Mouse (Mus musculus) hindbrain, embryonic 10.5 days (tissue): ENCODE data around the gene Dctpp1. TPM values are rescaled to one million over a fixed set of nuclear protein-coding genes. Genes with fewer than 3 reads are reported as not detected.

Experiments used
- DNase-seq: peaks from one replicate; pipeline ENCODE4 v3.0.0-alpha.2; 2017; ENCODE audit warnings: low spot score
- H3K27ac ChIP-seq: fragments of 300-500 bp; sonication (generic); 2 replicates; pipeline ENCODE4 v1.5.1; 2016; ENCODE audit warnings: mild to moderate bottlenecking, moderate library complexity
- H3K27me3 ChIP-seq: fragments of 300-500 bp; sonication (generic); 2 replicates; pipeline ENCODE4 v1.6.1; 2016; ENCODE audit warnings: mild to moderate bottlenecking; ENCODE audit not compliant: poor library complexity, insufficient read depth, severe bottlenecking
- H3K36me3 ChIP-seq: fragments of 300-500 bp; sonication (generic); 2 replicates; pipeline ENCODE4 v1.6.1; 2016; ENCODE audit warnings: mild to moderate bottlenecking, moderate library complexity
- H3K4me1 ChIP-seq: fragments of 300-500 bp; sonication (generic); replicated peaks from 2 replicates; pipeline ENCODE4 v1.6.1; 2016; ENCODE audit warnings: mild to moderate bottlenecking
- H3K4me3 ChIP-seq: fragments of 300-500 bp; sonication (generic); 2 replicates; pipeline ENCODE4 v1.5.1; 2016; ENCODE audit warnings: mild to moderate bottlenecking, moderate library complexity
- H3K9me3 ChIP-seq: fragments of 300-500 bp; sonication (generic); 2 replicates; pipeline ENCODE4 v1.6.1; 2016; ENCODE audit warnings: mild to moderate bottlenecking, moderate library complexity
- WGBS: fragments of 180-500 bp; shearing (Covaris S2); methylation state at CpG from one replicate; pipeline ENCODE4 v1.1.7; 2016; 5-methylcytosine and 5-hydroxymethylcytosine counted together
- polyA plus RNA-seq: library from polyadenylated mRNA; unstranded; fragments of >200 nt; fragmentation: Nextera tagmentation; extraction: Ambion mirVana; gene quantifications from 2 replicates; pipeline ENCODE4 v1.2.1, GENCODE M21; 2016

Gene Dctpp1
- polyA plus RNA-seq, 1 experiment from 2014 or later, result 284 TPM

- DNase-seq, result no peak
- Histone ChIP-seq H3K4me1 (peaks cover 48% of the 10 kb centered on the region), H3K27ac (no peak overlapping the region; the same call in 1 of the 2 replicates), H3K4me3 (peak overlapping the region; percentile 93), H3K9me3 (peaks cover 12% of the 10 kb centered on the region; the same call in 1 of the 2 replicates), H3K27me3 (no peaks in the 10 kb centered on the region), H3K36me3 (peaks cover 75% of the 10 kb centered on the region)
- 96% methylated on average over 2 of the region's 2 CpGs for WGBS
These were observed 25.7 kb downstream of the Dctpp1 start for GRCm38 (mm10) chr7:127234777-127235176.

DNA sequence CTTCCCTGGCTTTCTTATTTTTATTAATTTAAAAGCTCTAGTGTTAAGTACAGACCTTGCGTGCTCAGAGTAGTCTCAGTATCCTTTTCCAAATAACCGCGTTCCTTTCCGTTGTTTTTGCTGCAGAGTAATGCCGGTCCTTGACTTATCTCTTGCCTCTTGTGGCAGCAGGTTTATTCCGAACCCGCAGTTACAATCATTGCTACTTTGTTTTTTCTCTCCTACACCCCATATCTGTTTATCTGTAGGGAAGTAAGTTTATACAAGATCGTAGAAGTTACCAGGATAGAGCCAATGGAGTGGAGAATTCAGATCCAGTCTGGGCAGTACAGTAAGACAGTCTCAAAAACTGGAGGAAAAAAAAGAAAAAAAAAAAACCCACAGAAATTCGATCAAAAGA is 26.7 kb downstream of the Dctpp1 start:
- Histone ChIP-seq H3K9me3 (peaks cover 12% of the 10 kb centered on the region; the same call in 1 of the 2 replicates), H3K4me3 (peak overlapping the region; percentile 93), H3K27me3 (no peaks in the 10 kb centered on the region), H3K27ac (peak overlapping the region; percentile 99), H3K4me1 (peaks cover 53% of the 10 kb centered on the region), H3K36me3 (peaks cover 75% of the 10 kb centered on the region)
- WGBS, result 7% methylated on average over 9 of the region's 9 CpGs
- no peak for DNase-seq

DNA sequence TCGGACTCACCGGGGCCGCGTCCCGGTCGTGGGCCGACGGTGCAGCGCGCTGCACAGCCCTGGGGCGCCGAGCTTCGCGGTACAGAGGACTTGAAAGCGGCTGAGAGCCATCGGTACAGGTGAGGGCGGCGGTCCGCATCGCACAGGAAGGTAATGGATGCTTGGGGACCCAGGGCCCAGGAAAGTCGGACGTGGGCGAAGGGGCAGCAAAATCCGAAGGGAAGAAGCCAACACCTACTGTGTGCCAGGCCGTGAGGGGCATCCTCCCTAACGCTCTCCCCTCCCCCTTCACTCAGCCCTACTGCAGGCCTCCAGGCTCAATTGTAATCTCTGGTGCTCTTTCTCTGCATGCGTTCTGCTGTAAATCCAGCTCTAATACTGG is 27.1 kb downstream of the Dctpp1 start:
- Histone ChIP-seq H3K4me3 (peak overlapping the region; percentile 93), H3K9me3 (peaks cover 12% of the 10 kb centered on the region; the same call in 1 of the 2 replicates), H3K36me3 (peaks cover 73% of the 10 kb centered on the region), H3K4me1 (peaks cover 53% of the 10 kb centered on the region), H3K27me3 (no peaks in the 10 kb centered on the region), H3K27ac (peak overlapping the region; percentile 99)
- no peak for DNase-seq
- WGBS, result under 1% methylated on average over 27 of the region's 27 CpGs

GRCm38 (mm10) chr7:127232622-127233367 is 27.7 kb downstream of the Dctpp1 start, which contains the start of the genes Zfp553 and Sept1:
TSS of gene Zfp553 (plus strand) at chr7:127233061.
TSS of gene Sept1 (minus strand) at chr7:127233130.
- peaks cover 12% of the 10 kb centered on the region; the same call in 1 of the 2 replicates for H3K9me3 ChIP-seq
- no peaks in the 10 kb centered on the region for H3K27me3 ChIP-seq
- H3K36me3 ChIP-seq, result peaks cover 68% of the 10 kb centered on the region
- H3K4me3 ChIP-seq, result peak within 1 kb of the TSS; percentile 93
- DNase-seq, result peak; percentile 94
- under 1% methylated on average over 64 of the region's 64 CpGs for WGBS
- peaks cover 53% of the 10 kb centered on the region for H3K4me1 ChIP-seq
- peak within 1 kb of the TSS; percentile 99 for H3K27ac ChIP-seq

GRCm38 (mm10) chr7:127231826-127232621 is 28.5 kb downstream of the Dctpp1 start:
- peak; percentile 27 for DNase-seq
- 11% methylated on average over 20 of the region's 20 CpGs for WGBS
- H3K9me3 ChIP-seq, result peaks cover 12% of the 10 kb centered on the region; the same call in 1 of the 2 replicates
- peaks cover 53% of the 10 kb centered on the region for H3K4me1 ChIP-seq
- H3K36me3 ChIP-seq, result peaks cover 68% of the 10 kb centered on the region
- H3K27ac ChIP-seq, result peak overlapping the region; percentile 99
- peak overlapping the region; percentile 93 for H3K4me3 ChIP-seq
- no peaks in the 10 kb centered on the region for H3K27me3 ChIP-seq

- H3K36me3 ChIP-seq, result peaks cover 63% of the 10 kb centered on the region
- DNase-seq, result no peak
- no peaks in the 10 kb centered on the region for H3K27me3 ChIP-seq
- 83% methylated on average over 3 of the region's 3 CpGs for WGBS
- H3K4me1 ChIP-seq, result peaks cover 46% of the 10 kb centered on the region
- H3K4me3 ChIP-seq, result peak overlapping the region; percentile 93
- peaks cover 9% of the 10 kb centered on the region; the same call in 1 of the 2 replicates for H3K9me3 ChIP-seq
- peak overlapping the region; percentile 99 for H3K27ac ChIP-seq
These were observed 29.1 kb downstream of the Dctpp1 start for GRCm38 (mm10) chr7:127231376-127231775.

- 67% methylated on average over 4 of the region's 4 CpGs for WGBS
- Histone ChIP-seq H3K27me3 (no peaks in the 10 kb centered on the region), H3K9me3 (no peaks in the 10 kb centered on the region), H3K4me1 (peaks cover 33% of the 10 kb centered on the region), H3K4me3 (0 out of 2 replicates have a peak overlapping the region, but pooled peaks have one; percentile 9), H3K27ac (no peak overlapping the region), H3K36me3 (peaks cover 65% of the 10 kb centered on the region)
- DNase-seq, result peak; percentile 75
These were observed 31.8 kb downstream of the Dctpp1 start for GRCm38 (mm10) chr7:127228615-127229303.

GRCm38 (mm10) chr7:127225147-127225995 is 35.1 kb downstream of the Dctpp1 start:
- H3K9me3 ChIP-seq, result 0 out of 2 replicates have a peak, but pooled peaks cover 2% of the 10 kb centered on the region
- no peak overlapping the region for H3K27ac ChIP-seq
- H3K27me3 ChIP-seq, result no peaks in the 10 kb centered on the region
- H3K4me1 ChIP-seq, result peaks cover 11% of the 10 kb centered on the region
- WGBS, result 92% methylated on average over 11 of the region's 11 CpGs
- DNase-seq, result no peak
- peaks cover 71% of the 10 kb centered on the region for H3K36me3 ChIP-seq
- no peak overlapping the region for H3K4me3 ChIP-seq

DNA sequence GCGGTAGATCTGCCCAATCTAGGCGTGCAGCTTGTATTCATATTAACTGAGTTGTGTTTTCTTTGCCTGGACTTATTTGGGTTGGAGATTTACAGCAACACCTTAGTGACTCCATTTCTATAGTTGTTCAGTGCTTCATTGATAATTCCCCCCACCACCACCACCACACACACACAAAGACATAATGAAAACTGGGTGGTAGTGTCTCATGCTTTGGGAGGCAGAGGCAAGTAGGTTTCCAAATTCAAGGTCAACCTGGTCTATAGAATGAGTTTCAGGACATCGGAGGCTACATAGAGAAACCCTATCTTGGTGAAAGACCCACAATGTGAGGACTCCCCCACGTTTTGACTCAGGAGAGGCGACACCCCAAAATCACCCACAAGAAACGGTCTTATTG is 35.9 kb downstream of the Dctpp1 start:
- Histone ChIP-seq H3K27ac (no peak overlapping the region), H3K9me3 (0 out of 2 replicates have a peak, but pooled peaks cover 2% of the 10 kb centered on the region), H3K27me3 (no peaks in the 10 kb centered on the region), H3K36me3 (peaks cover 64% of the 10 kb centered on the region), H3K4me1 (peaks cover 4% of the 10 kb centered on the region; the same call in 1 of the 2 replicates), H3K4me3 (no peak overlapping the region)
- DNase-seq, result no peak
- 93% methylated on average over 6 of the region's 6 CpGs for WGBS

DNA sequence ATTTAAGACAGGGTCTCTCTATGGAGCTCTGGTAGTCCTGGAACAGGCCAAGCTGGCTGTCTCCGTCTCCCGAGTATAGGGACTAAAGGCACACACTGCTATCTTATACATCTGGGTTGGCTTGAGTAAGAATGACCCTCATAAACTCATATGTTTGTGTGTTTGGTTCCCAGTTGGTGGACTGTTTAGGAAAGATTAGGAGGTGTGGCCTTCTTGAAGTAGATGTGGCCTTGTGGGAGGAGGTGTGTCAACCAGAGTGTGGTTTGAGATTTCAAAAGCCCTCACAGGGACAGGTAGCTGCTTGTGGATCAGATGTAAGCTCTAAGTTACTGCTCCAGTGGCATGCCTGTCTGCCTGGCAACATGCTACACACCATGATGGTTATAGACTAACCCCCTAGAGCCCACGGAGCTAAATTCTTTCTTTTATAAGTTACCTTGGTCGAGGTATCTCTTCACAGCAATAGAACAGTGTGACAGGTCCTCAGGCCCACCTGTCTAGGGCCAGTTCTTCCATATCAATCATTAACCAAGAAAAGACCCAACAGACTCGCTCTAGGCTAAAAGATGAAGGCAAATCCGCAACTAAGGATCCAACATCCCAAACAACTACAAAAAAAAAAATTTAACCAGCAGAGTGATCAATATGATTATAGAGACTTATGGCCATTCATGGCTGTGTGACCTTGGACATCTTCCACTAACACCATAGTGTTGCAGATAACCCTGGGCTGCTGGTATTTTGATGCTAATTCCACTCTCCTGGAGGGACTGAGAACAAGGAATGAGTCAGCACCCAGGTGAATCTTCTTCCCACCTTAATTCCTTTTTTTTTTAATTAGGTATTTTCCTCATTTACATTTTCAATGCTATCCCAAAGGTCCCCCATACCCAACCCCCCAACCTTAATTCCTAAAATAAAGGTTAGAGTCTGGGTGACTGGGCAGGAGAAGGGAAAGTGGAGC is 36.7 kb downstream of the Dctpp1 start:
- peaks cover 55% of the 10 kb centered on the region for H3K36me3 ChIP-seq
- DNase-seq, result no peak
- 0 out of 2 replicates have a peak, but pooled peaks cover 2% of the 10 kb centered on the region for H3K9me3 ChIP-seq
- no peak overlapping the region for H3K27ac ChIP-seq
- H3K4me3 ChIP-seq, result no peak overlapping the region
- no peaks in the 10 kb centered on the region for H3K4me1 ChIP-seq
- WGBS, result 82% methylated on average over 6 of the region's 6 CpGs
- no peaks in the 10 kb centered on the region for H3K27me3 ChIP-seq

- 97% methylated on average over 3 of the region's 3 CpGs for WGBS
- no peak overlapping the region for H3K4me3 ChIP-seq
- H3K4me1 ChIP-seq, result no peaks in the 10 kb centered on the region
- 0 out of 2 replicates have a peak, but pooled peaks cover 2% of the 10 kb centered on the region for H3K9me3 ChIP-seq
- peaks cover 52% of the 10 kb centered on the region for H3K36me3 ChIP-seq
- DNase-seq, result no peak
- H3K27me3 ChIP-seq, result no peaks in the 10 kb centered on the region
- no peak overlapping the region for H3K27ac ChIP-seq
These were observed 37.4 kb downstream of the Dctpp1 start for GRCm38 (mm10) chr7:127223106-127223505.
